Mouse (Mus musculus) hindbrain, embryonic 10.5 days (tissue): ENCODE results near the gene Tm2d1. TPM values are rescaled to one million over a fixed set of nuclear protein-coding genes. Genes with fewer than 3 reads are reported as not detected.

Experiments used
- polyA plus RNA-seq: library from polyadenylated mRNA; unstranded; fragments of >200 nt; fragmentation: Nextera tagmentation; extraction: Ambion mirVana; gene quantifications from 2 replicates; pipeline ENCODE4 v1.2.1, GENCODE M21; 2016

Tm2d1 gene
- polyA plus RNA-seq, 1 experiment from 2014 or later, result 101 TPM

Other genes starting within 250 kb of the Tm2d1 start
- 8.2 and 9.3 TPM in 2 replicates for gene Patj, start 12.5 kb upstream of the Tm2d1 start, polyA plus RNA-seq